Mouse (Mus musculus) megakaryocyte progenitor cell, adult 5-6 weeks (primary cell): Measurements from ENCODE around the gene Mark3. TPM values are rescaled to one million over a fixed set of nuclear protein-coding genes. Genes with fewer than 3 reads are reported as not detected.

Experiments used
- ATAC-seq: replicated peaks from 2 replicates; pipeline ENCODE4 v1.8.0; 2016; ENCODE audit warnings: mild to moderate bottlenecking, moderate TSS enrichment, inconsistent platforms; ENCODE audit not compliant: poor library complexity
- total RNA-seq, 2 experiments: library from RNA; stranded (forward) in 1 of 2; stranded (reverse) in 1 of 2; fragments of 157-497, 149-512 nt in 1 of 2; fragments of 200-1000 nt in 1 of 2; gene quantifications; 2 replicates each; pipeline versions ENCODE4 v1.2.3 to v1.2.4; 2015 to 2017

Mark3 gene
- total RNA-seq, 2 experiments from 2014 or later = 63.5 to 88.1 TPM

- peak; percentile 61 for ATAC-seq
These were observed 14.6 kb upstream of the Mark3 start for GRCm38 (mm10) chr12:111559647-111560258.

GRCm38 (mm10) chr12:111560286-111560685 is 14.0 kb upstream of the Mark3 start:
- no peak for ATAC-seq

GRCm38 (mm10) chr12:111562276-111562814 is 12.0 kb upstream of the Mark3 start:
- ATAC-seq = no peak

- no peak for ATAC-seq
These were observed 11.2 kb upstream of the Mark3 start for GRCm38 (mm10) chr12:111563076-111563629.

GRCm38 (mm10) chr12:111565363-111565762 is 9.0 kb upstream of the Mark3 start:
- ATAC-seq = 0 out of 2 replicates have a peak, but pooled peaks have one; percentile 29

GRCm38 (mm10) chr12:111568836-111569235 is 5.5 kb upstream of the Mark3 start:
- ATAC-seq = no peak

GRCm38 (mm10) chr12:111572406-111572805 is 1.9 kb upstream of the Mark3 start:
- ATAC-seq = no peak

- no peak for ATAC-seq
These were observed 1.0 kb upstream of the Mark3 start for GRCm38 (mm10) chr12:111573315-111573714.

- peak; percentile 21 for ATAC-seq
These were observed 840 bp downstream of the Mark3 start for GRCm38 (mm10) chr12:111574887-111575838.

GRCm38 (mm10) chr12:111583058-111583457 is 8.7 kb downstream of the Mark3 start:
- ATAC-seq = no peak

- ATAC-seq = no peak
These were observed 10.1 kb downstream of the Mark3 start for GRCm38 (mm10) chr12:111584401-111584800.

GRCm38 (mm10) chr12:111587252-111587651 is 12.9 kb downstream of the Mark3 start:
- no peak for ATAC-seq

GRCm38 (mm10) chr12:111592407-111593021 is 18.2 kb downstream of the Mark3 start:
- ATAC-seq = peak; percentile 86

- no peak for ATAC-seq
These were observed 19.5 kb downstream of the Mark3 start for GRCm38 (mm10) chr12:111593775-111594174.

GRCm38 (mm10) chr12:111597310-111597709 is 23.0 kb downstream of the Mark3 start:
- ATAC-seq = no peak

GRCm38 (mm10) chr12:111598902-111599301 is 24.6 kb downstream of the Mark3 start:
- ATAC-seq = peak; percentile 78

GRCm38 (mm10) chr12:111599640-111600039 is 25.3 kb downstream of the Mark3 start:
- no peak for ATAC-seq

- ATAC-seq = no peak
These were observed 29.5 kb downstream of the Mark3 start for GRCm38 (mm10) chr12:111603871-111604270.

- ATAC-seq = no peak
These were observed 31.3 kb downstream of the Mark3 start for GRCm38 (mm10) chr12:111605619-111606018.

- ATAC-seq = no peak
These were observed 33.7 kb downstream of the Mark3 start for GRCm38 (mm10) chr12:111608015-111608414.
